Mouse (Mus musculus): ENCODE data around the gene Tspan14. TPM values are rescaled to one million over a fixed set of nuclear protein-coding genes. Genes with fewer than 3 reads are reported as not detected.

The Tspan14 gene
- polyA plus RNA-seq, 1 experiment from 2014 or later: 65.3 TPM

DNA sequence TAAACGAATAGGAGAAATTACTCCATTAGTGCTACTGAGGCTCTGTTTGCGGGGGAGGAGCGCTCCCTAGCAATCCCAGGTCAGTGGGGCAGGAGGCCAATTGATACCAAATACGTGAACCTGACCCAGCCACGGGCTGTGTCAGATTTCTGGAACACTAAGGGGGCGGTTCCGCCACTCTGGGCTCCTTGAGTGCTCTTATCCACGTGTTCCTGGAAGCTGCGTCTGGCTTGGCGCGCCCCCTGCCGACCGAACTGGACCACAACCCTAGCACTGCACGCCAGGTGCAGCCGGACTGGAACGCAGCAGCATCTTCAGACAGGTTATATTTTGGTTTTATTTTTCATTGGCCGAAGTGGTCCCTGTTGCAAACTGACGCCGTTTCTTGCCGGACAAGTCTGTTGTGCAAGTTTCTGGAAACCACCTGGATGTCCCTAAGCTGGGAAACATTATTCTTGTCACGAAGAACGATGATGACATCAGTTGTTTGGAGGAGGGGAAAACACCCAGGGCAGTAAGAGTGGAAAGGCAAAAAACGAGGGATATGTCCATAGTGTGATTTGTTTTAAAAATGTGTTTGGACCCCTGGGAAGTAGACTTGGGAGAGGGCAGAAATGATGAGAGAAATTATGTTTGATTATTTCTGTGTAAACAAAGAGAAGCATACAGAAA lies 71.9 kb downstream of the Tspan14 start:
- H3K9ac ChIP-seq (ENCODE audit: low read depth, low read length): no peak overlapping the region
- ATAC-seq (replicated peaks; ENCODE audit: low FRiP score) (peak; percentile 70), DNase-seq (ENCODE audit: low spot score) (peak; percentile 72)
- H3K4me1 ChIP-seq (replicated peaks; ENCODE audit: control insufficient read depth, insufficient read depth, low read length): peaks cover 9% of the 10 kb centered on the region
- no peaks in the 10 kb centered on the region for H3K9me3 ChIP-seq (ENCODE audit: control insufficient read depth, low read length)
- 13% methylated on average over 23 of the region's 23 CpGs for WGBS
- peak overlapping the region; percentile 57 for H3K4me2 ChIP-seq
- no peak overlapping the region for H3K27ac ChIP-seq (ENCODE audit: low read depth, low read length)
- no peaks in the 10 kb centered on the region for H3K27me3 ChIP-seq (replicated peaks; ENCODE audit: control insufficient read depth, insufficient read depth, low read length)
- H3K36me3 ChIP-seq (ENCODE audit: control insufficient read depth, insufficient read depth, low read length): no peaks in the 10 kb centered on the region
- H3K4me3 ChIP-seq (ENCODE audit: low read depth, low read length): 0 out of 2 replicates have a peak overlapping the region, but pooled peaks have one; percentile 17

- ATAC-seq (replicated peaks; ENCODE audit: low FRiP score) (no peak), DNase-seq (ENCODE audit: low spot score) (no peak)
- H3K36me3 ChIP-seq (ENCODE audit: control insufficient read depth, insufficient read depth, low read length): no peaks in the 10 kb centered on the region
- 70% methylated on average over 8 of the region's 8 CpGs for WGBS
- H3K27me3 ChIP-seq (replicated peaks; ENCODE audit: control insufficient read depth, insufficient read depth, low read length): no peaks in the 10 kb centered on the region
- no peak overlapping the region for H3K4me3 ChIP-seq (ENCODE audit: low read depth, low read length)
- peaks cover 9% of the 10 kb centered on the region for H3K4me1 ChIP-seq (replicated peaks; ENCODE audit: control insufficient read depth, insufficient read depth, low read length)
- H3K4me2 ChIP-seq: no peak overlapping the region
- H3K9me3 ChIP-seq (ENCODE audit: control insufficient read depth, low read length): no peaks in the 10 kb centered on the region
- H3K27ac ChIP-seq (ENCODE audit: low read depth, low read length): no peak overlapping the region
- no peak overlapping the region for H3K9ac ChIP-seq (ENCODE audit: low read depth, low read length)
Measured at GRCm38 (mm10) chr14:40893884-40894283, 72.7 kb downstream of the Tspan14 start.

GRCm38 (mm10) chr14:40893196-40893595 lies 73.4 kb downstream of the Tspan14 start, which contains the start of gene Sh2d4b:
TSS of gene Sh2d4b (minus strand) at chr14:40893266.
- ATAC-seq (replicated peaks; ENCODE audit: low FRiP score) (no peak), DNase-seq (ENCODE audit: low spot score) (no peak)
- no peaks in the 10 kb centered on the region for H3K36me3 ChIP-seq (ENCODE audit: control insufficient read depth, insufficient read depth, low read length)
- no peak within 1 kb of the TSS for H3K9ac ChIP-seq (ENCODE audit: low read depth, low read length)
- H3K4me2 ChIP-seq: no peak within 1 kb of the TSS
- H3K9me3 ChIP-seq (ENCODE audit: control insufficient read depth, low read length): no peaks in the 10 kb centered on the region
- H3K4me1 ChIP-seq (replicated peaks; ENCODE audit: control insufficient read depth, insufficient read depth, low read length): peaks cover 9% of the 10 kb centered on the region
- H3K4me3 ChIP-seq (ENCODE audit: low read depth, low read length): no peak within 1 kb of the TSS
- 39% methylated on average over 3 of the region's 3 CpGs for WGBS
- no peak within 1 kb of the TSS for H3K27ac ChIP-seq (ENCODE audit: low read depth, low read length)
- H3K27me3 ChIP-seq (replicated peaks; ENCODE audit: control insufficient read depth, insufficient read depth, low read length): no peaks in the 10 kb centered on the region

- Histone ChIP-seq H3K4me2 (no peak overlapping the region), H3K27me3 (replicated peaks; ENCODE audit: control insufficient read depth, insufficient read depth, low read length) (no peaks in the 10 kb centered on the region), H3K9me3 (ENCODE audit: control insufficient read depth, low read length) (no peaks in the 10 kb centered on the region), H3K9ac (ENCODE audit: low read depth, low read length) (no peak overlapping the region), H3K4me1 (replicated peaks; ENCODE audit: control insufficient read depth, insufficient read depth, low read length) (peaks cover 10% of the 10 kb centered on the region), H3K4me3 (ENCODE audit: low read depth, low read length) (no peak overlapping the region), H3K27ac (ENCODE audit: low read depth, low read length) (no peak overlapping the region), H3K36me3 (ENCODE audit: control insufficient read depth, insufficient read depth, low read length) (no peaks in the 10 kb centered on the region)
- 80% methylated on average over 7 of the region's 7 CpGs for WGBS
- ATAC-seq (replicated peaks; ENCODE audit: low FRiP score) (no peak), DNase-seq (ENCODE audit: low spot score) (no peak)
Measured at GRCm38 (mm10) chr14:40892326-40892825, 74.2 kb downstream of the Tspan14 start.

DNA sequence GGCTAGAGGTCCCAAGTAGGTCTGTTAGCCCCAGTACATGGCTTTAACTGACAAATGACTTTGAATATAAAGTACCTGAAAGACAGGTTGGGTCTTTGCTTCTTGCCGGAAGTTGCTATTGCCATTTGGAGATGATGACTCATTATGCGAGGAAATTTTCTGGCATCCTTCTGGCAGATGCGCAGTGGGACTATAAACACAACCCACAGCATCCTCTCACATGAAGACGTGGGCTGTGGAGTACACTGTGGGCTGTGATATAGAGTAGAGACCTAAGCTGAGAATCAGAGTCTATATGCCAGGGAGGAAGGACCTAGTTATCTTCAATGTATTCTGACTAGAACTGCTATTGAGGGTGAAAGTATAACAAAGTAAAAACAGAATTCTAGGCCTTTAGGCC lies 75.1 kb downstream of the Tspan14 start:
- no peak overlapping the region for H3K4me3 ChIP-seq (ENCODE audit: low read depth, low read length)

DNA sequence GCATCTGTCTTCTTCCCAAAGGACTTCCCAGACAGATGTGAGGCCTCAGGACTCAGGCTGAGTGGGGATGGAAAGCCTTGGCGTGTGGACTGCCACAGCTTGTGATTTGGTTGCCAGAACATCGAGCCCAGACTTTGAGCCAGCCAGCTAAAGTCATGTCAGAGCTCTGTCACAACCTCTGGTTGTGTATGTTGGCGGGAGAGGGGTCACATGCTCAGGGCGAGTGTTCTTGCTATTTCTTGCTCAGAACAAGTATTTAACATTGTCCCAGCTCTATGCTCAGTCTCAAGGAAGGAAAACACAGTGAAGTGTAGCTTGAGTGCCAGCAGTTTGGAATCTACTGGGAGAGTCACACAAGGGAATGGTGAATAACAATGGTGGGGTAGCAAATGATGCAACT lies 76.9 kb downstream of the Tspan14 start:
- ATAC-seq (replicated peaks; ENCODE audit: low FRiP score) (no peak), DNase-seq (ENCODE audit: low spot score) (no peak)
- Histone ChIP-seq H3K4me2 (no peak overlapping the region), H3K36me3 (ENCODE audit: control insufficient read depth, insufficient read depth, low read length) (no peaks in the 10 kb centered on the region), H3K4me1 (replicated peaks; ENCODE audit: control insufficient read depth, insufficient read depth, low read length) (peaks cover 22% of the 10 kb centered on the region), H3K9me3 (ENCODE audit: control insufficient read depth, low read length) (no peaks in the 10 kb centered on the region), H3K27me3 (replicated peaks; ENCODE audit: control insufficient read depth, insufficient read depth, low read length) (no peaks in the 10 kb centered on the region), H3K27ac (ENCODE audit: low read depth, low read length) (no peak overlapping the region), H3K4me3 (ENCODE audit: low read depth, low read length) (no peak overlapping the region), H3K9ac (ENCODE audit: low read depth, low read length) (no peak overlapping the region)
- 71% methylated on average over 4 of the region's 4 CpGs for WGBS

More for the DNA sequence above, 75.1 kb downstream of the Tspan14 start:
- Histone ChIP-seq H3K36me3 (ENCODE audit: control insufficient read depth, insufficient read depth, low read length) (no peaks in the 10 kb centered on the region), H3K27me3 (replicated peaks; ENCODE audit: control insufficient read depth, insufficient read depth, low read length) (no peaks in the 10 kb centered on the region), H3K4me1 (replicated peaks; ENCODE audit: control insufficient read depth, insufficient read depth, low read length) (peaks cover 14% of the 10 kb centered on the region), H3K4me2 (no peak overlapping the region), H3K9ac (ENCODE audit: low read depth, low read length) (no peak overlapping the region), H3K9me3 (ENCODE audit: control insufficient read depth, low read length) (no peaks in the 10 kb centered on the region), H3K27ac (ENCODE audit: low read depth, low read length) (no peak overlapping the region)
- WGBS: 90% methylated on average over 4 of the region's 4 CpGs
- DNase-seq (ENCODE audit: low spot score) (no peak), ATAC-seq (replicated peaks; ENCODE audit: low FRiP score) (no peak)

DNA sequence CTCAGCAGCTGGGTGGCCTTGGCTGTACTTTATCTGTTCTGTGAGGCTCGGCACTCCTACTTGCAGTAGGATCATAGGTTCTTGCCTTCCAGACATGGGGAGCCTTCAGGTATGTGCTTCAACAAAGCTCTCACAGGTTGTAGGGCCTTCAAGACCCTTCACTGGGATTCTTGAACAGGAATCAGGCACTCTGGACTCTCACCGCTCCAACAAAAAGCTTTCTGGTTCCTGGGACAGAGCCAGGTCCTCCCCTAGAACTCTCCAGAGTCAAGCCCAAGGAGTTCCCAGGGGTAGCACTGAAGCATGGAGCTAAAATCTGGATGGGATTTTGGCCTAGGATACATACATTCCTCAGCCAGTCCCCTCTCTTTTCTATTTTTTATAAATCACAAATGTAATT lies 77.4 kb downstream of the Tspan14 start:
- H3K36me3 ChIP-seq (ENCODE audit: control insufficient read depth, insufficient read depth, low read length): no peaks in the 10 kb centered on the region
- no peak overlapping the region for H3K4me3 ChIP-seq (ENCODE audit: low read depth, low read length)
- DNase-seq (ENCODE audit: low spot score) (no peak), ATAC-seq (replicated peaks; ENCODE audit: low FRiP score) (no peak)
- no peaks in the 10 kb centered on the region for H3K9me3 ChIP-seq (ENCODE audit: control insufficient read depth, low read length)
- H3K27me3 ChIP-seq (replicated peaks; ENCODE audit: control insufficient read depth, insufficient read depth, low read length): no peaks in the 10 kb centered on the region
- 75% methylated on average over 2 of the region's 2 CpGs for WGBS
- peaks cover 18% of the 10 kb centered on the region for H3K4me1 ChIP-seq (replicated peaks; ENCODE audit: control insufficient read depth, insufficient read depth, low read length)
- no peak overlapping the region for H3K9ac ChIP-seq (ENCODE audit: low read depth, low read length)
- no peak overlapping the region for H3K4me2 ChIP-seq
- no peak overlapping the region for H3K27ac ChIP-seq (ENCODE audit: low read depth, low read length)

- Histone ChIP-seq H3K27me3 (replicated peaks; ENCODE audit: control insufficient read depth, insufficient read depth, low read length) (no peaks in the 10 kb centered on the region), H3K4me2 (no peak overlapping the region), H3K4me1 (replicated peaks; ENCODE audit: control insufficient read depth, insufficient read depth, low read length) (peaks cover 12% of the 10 kb centered on the region; the same call in 1 of the 2 replicates), H3K9ac (ENCODE audit: low read depth, low read length) (no peak overlapping the region), H3K36me3 (ENCODE audit: control insufficient read depth, insufficient read depth, low read length) (no peaks in the 10 kb centered on the region), H3K27ac (ENCODE audit: low read depth, low read length) (peak overlapping the region; percentile 48; the same call in 1 of the 2 replicates), H3K9me3 (ENCODE audit: control insufficient read depth, low read length) (no peaks in the 10 kb centered on the region), H3K4me3 (ENCODE audit: low read depth, low read length) (no peak overlapping the region)
- WGBS: 69% methylated on average over 6 of the region's 6 CpGs
- peak; percentile 86 for ATAC-seq (replicated peaks; ENCODE audit: low FRiP score)
- no peak for DNase-seq (ENCODE audit: low spot score)
Measured at GRCm38 (mm10) chr14:40886428-40887202, 80.0 kb downstream of the Tspan14 start.
